Mouse (Mus musculus) liver, adult 2 months (tissue): ENCODE results near the gene Dnajb4.

ENCODE experiments used
- CTCF ChIP-seq: fragments of 200-500 bp; IDR thresholded peaks from 2 replicates; pipeline ENCODE4 v1.5.1; 2011; ENCODE audit warnings: low read depth, low read length, control low read depth
- POLR2A ChIP-seq: fragments of 200-500 bp; IDR thresholded peaks from 2 replicates; pipeline ENCODE4 v1.6.1; 2011; ENCODE audit warnings: low read length, control low read depth; ENCODE audit not compliant: insufficient read depth; ENCODE audit errors: extremely low read depth

GRCm38 (mm10) chr3:152151725-152152482, 58.2 kb downstream of the Dnajb4 start:
- TF ChIP-seq CTCF (no peak), POLR2A (no peak)
